Comparison of ENCODE assay signal across 10 mouse cellular contexts in the genomic region with DNA sequence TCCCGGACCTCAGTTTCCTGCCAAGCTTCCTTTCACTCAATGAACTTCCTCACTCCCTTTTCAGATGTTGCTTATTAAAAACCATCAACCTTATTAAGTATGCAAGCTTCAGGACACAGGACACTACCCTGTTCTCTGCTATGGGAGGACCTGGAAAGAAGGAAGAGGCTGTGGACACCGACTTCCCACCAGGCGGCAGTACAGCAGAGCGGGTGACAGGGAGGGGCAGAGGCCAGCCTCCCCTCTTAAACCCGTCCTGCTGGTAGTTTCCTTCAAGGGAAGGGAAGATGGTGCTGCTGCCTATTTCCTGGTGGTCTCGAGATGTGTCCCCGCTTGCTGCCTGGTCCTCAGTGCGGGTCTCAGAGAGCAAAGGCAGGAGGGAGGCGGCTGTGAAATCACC.
A peak's percentile ranks its signal among the peaks of the same experiment; 100 is the strongest.
DNase-seq lines count a peak whose midpoint lies in the region; ATAC-seq and TF ChIP-seq lines count a peak whose summit lies in the region.
"Had no signal": no experiment of that assay in that cellular context is flagged by ENCODE, and none has a peak within 500 bp of the region (broad histone marks: within the 10 kb centered on the region; RNA-seq: fewer than 3 reads in every experiment).

No protein-coding gene starts in this region.

- H3K27me3 ChIP-seq in liver, embryonic 12.5 days (replicated peaks), result no peaks in the 10 kb centered on the region
- H3K27me3 ChIP-seq in embryonic facial prominence, embryonic 14.5 days (replicated peaks; ENCODE audit: control insufficient read depth, insufficient read depth, low read length), result no peaks in the 10 kb centered on the region
- no peaks in the 10 kb centered on the region for H3K27me3 ChIP-seq in hindbrain, embryonic 13.5 days
- no peaks in the 10 kb centered on the region for H3K27me3 ChIP-seq in splenic B cell, adult 2 months (ENCODE audit: control insufficient read depth, insufficient read depth, low read length, poor library complexity, severe bottlenecking)
- H3K27me3 ChIP-seq: embryonic facial prominence, embryonic 12.5 days had no signal

- peaks cover 99% of the 10 kb centered on the region for H3K36me3 ChIP-seq in liver, embryonic 12.5 days
- peaks cover 22% of the 10 kb centered on the region; the same call in 1 of the 2 replicates for H3K36me3 ChIP-seq in embryonic facial prominence, embryonic 14.5 days (ENCODE audit: control insufficient read depth, insufficient read depth, low read length)
- H3K36me3 ChIP-seq in hindbrain, embryonic 13.5 days, result peaks cover 79% of the 10 kb centered on the region
- H3K36me3 ChIP-seq in splenic B cell, adult 2 months (ENCODE audit: control insufficient read depth, insufficient read depth, low read length, poor library complexity, severe bottlenecking), result no peaks in the 10 kb centered on the region

- no peak overlapping the region for H3K27ac ChIP-seq in liver, embryonic 12.5 days
- no peak overlapping the region for H3K27ac ChIP-seq in embryonic facial prominence, embryonic 14.5 days (replicated peaks; ENCODE audit: low read depth, low read length)
- H3K27ac ChIP-seq in hindbrain, embryonic 13.5 days, result no peak overlapping the region
- H3K27ac ChIP-seq: embryonic facial prominence, embryonic 12.5 days had no signal

- peaks cover 20% of the 10 kb centered on the region for H3K4me1 ChIP-seq in liver, embryonic 12.5 days
- no peaks in the 10 kb centered on the region for H3K4me1 ChIP-seq in embryonic facial prominence, embryonic 14.5 days (ENCODE audit: control insufficient read depth, insufficient read depth, low read length)
- H3K4me1 ChIP-seq in hindbrain, embryonic 13.5 days (replicated peaks), result peaks cover 4% of the 10 kb centered on the region; the same call in 1 of the 2 replicates
- peaks cover 10% of the 10 kb centered on the region; the same call in 1 of the 2 replicates for H3K4me1 ChIP-seq in lung, adult 2 months (ENCODE audit: control insufficient read depth, insufficient read depth, low read length)
- H3K4me1 ChIP-seq: embryonic facial prominence, embryonic 12.5 days had no signal

- no peak for ATAC-seq in liver, embryonic 12.5 days
- peak; percentile 73 for ATAC-seq in embryonic facial prominence, embryonic 14.5 days (ENCODE audit: low read depth)
- 0 out of 2 replicates have a peak, but pooled peaks have one; percentile 19 for ATAC-seq in hindbrain, embryonic 13.5 days (ENCODE audit: low FRiP score)

- no peak overlapping the region for H3K4me2 ChIP-seq in liver, embryonic 12.5 days
- H3K4me2 ChIP-seq in embryonic facial prominence, embryonic 14.5 days (ENCODE audit: low read depth, low read length), result no peak overlapping the region
- H3K4me2 ChIP-seq in hindbrain, embryonic 13.5 days, result no peak overlapping the region
- H3K4me2 ChIP-seq: embryonic facial prominence, embryonic 12.5 days had no signal

- H3K9ac ChIP-seq in liver, embryonic 12.5 days, result no peak overlapping the region
- no peak overlapping the region for H3K9ac ChIP-seq in embryonic facial prominence, embryonic 14.5 days (ENCODE audit: low read depth, low read length)
- H3K9ac ChIP-seq in hindbrain, embryonic 13.5 days, result no peak overlapping the region
- H3K9ac ChIP-seq: embryonic facial prominence, embryonic 12.5 days had no signal

- no peak overlapping the region for H3K4me3 ChIP-seq in liver, embryonic 12.5 days
- no peak overlapping the region for H3K4me3 ChIP-seq in embryonic facial prominence, embryonic 14.5 days (ENCODE audit: low read depth, low read length)
- H3K4me3 ChIP-seq in hindbrain, embryonic 13.5 days, result no peak overlapping the region
- H3K4me3 ChIP-seq in lung, adult 2 months (replicated peaks; ENCODE audit: extremely low read depth, low read depth, low read length), result peak overlapping the region; percentile 38
- H3K4me3 ChIP-seq: embryonic facial prominence, embryonic 12.5 days; myocyte had no signal

- no peaks in the 10 kb centered on the region for H3K9me3 ChIP-seq in liver, embryonic 12.5 days (replicated peaks)
- no peaks in the 10 kb centered on the region for H3K9me3 ChIP-seq in embryonic facial prominence, embryonic 14.5 days (ENCODE audit: control insufficient read depth, low read length)
- no peaks in the 10 kb centered on the region for H3K9me3 ChIP-seq in hindbrain, embryonic 13.5 days
- H3K9me3 ChIP-seq: embryonic facial prominence, embryonic 12.5 days had no signal

- DNase-seq in liver, result peak; percentile 52
- peak; percentile 47 for DNase-seq in ZHBTc4 (ENCODE audit: low read depth, low spot score)
- DNase-seq in embryonic facial prominence, embryonic 14.5 days (ENCODE audit: low spot score), result peak; percentile 51
- DNase-seq in lung, adult 2 months, result peak; percentile 46
- peak; percentile 64 for DNase-seq in splenic B cell, adult 2 months (ENCODE audit: low read depth, low spot score)
- DNase-seq in layer of hippocampus, adult 8-10 months (ENCODE audit: low spot score in 2 of 2), result no peak

- TF ChIP-seq POLR2A in lung, adult 2 months (IDR thresholded peaks at IDR 0.05; ENCODE audit: borderline replicate concordance, extremely low read depth, low read depth, low read length), result no peak

- WGBS in liver, embryonic 12.5 days (ENCODE audit: insufficient replicate concordance), result 39% methylated on average over 9 of the region's 9 CpGs
- WGBS in embryonic facial prominence, embryonic 14.5 days, result 39% methylated on average over 9 of the region's 9 CpGs
- WGBS in hindbrain, embryonic 13.5 days, result 57% methylated on average over 9 of the region's 9 CpGs
- WGBS in lung, adult 2 months, result 28% methylated on average over 9 of the region's 9 CpGs

- TF ChIP-seq CTCF in lung, adult 2 months (IDR thresholded peaks at IDR 0.05; ENCODE audit: insufficient read depth, low read length), result peak; percentile 69

Comparison
In these comparisons a context has a peak if more than half of its experiments do, and no peak if none do; other contexts are left out.
1. DNase-seq: peak in liver (single experiment), ZHBTc4 (single experiment), embryonic facial prominence, embryonic 14.5 days (single experiment), lung, adult 2 months (single experiment) and splenic B cell, adult 2 months (single experiment); none in layer of hippocampus, adult 8-10 months (0 of 2).